Comparison of ENCODE assay signal across 18 mouse cellular contexts in genomic region chr1:127642976-127643769, GRCm38 (mm10). TPM values are rescaled to one million over a fixed set of nuclear protein-coding genes. Genes with fewer than 3 reads are reported as not detected.
DNase-seq lines count a peak whose midpoint lies in the region; TF ChIP-seq lines count a peak whose summit lies in the region.
"Had no signal": no experiment of that assay in that cellular context is flagged by ENCODE, and none has a peak within 500 bp of the region (broad histone marks: within the 10 kb centered on the region; RNA-seq: fewer than 3 reads in every experiment).

No protein-coding gene starts in this region.

- peak; percentile 16 to 36 for DNase-seq in layer of hippocampus, adult 2 months (ENCODE audit: low spot score in 2 of 2)
- DNase-seq in layer of hippocampus, adult 11-12 months (ENCODE audit: low spot score): no peak
- DNase-seq in cerebellum, adult 11 months: peak; percentile 55
- peak; percentile 61 for DNase-seq in cerebellum, adult 8-10 months
- DNase-seq in layer of hippocampus, postnatal 14 days (ENCODE audit: low spot score in 2 of 2): peak; percentile 33 to 39
- no peak for DNase-seq in urinary bladder, postnatal 4 days (ENCODE audit: low spot score in 2 of 2)
- no peak for DNase-seq in MN1 (ENCODE audit: low spot score)
- DNase-seq: forebrain, postnatal 0 days; gastrocnemius, postnatal 10 days; heart, adult 2 months; kidney, adult 9 months; kidney, postnatal 4 days; lung, adult 2 months; lung, postnatal 36 days; thymus, postnatal 25 days had no signal

- no peak for TF ChIP-seq CTCF in layer of hippocampus, adult 2 months (conservative IDR thresholded peaks at IDR 0.05)

- no peak overlapping the region for H3K4me3 ChIP-seq in layer of hippocampus, adult 2 months
- H3K4me3 ChIP-seq: embryonic facial prominence, embryonic 12.5 days; heart, adult 2 months; hindbrain, embryonic 12.5 days; limb, embryonic 10.5 days had no signal

- H3K27ac ChIP-seq in layer of hippocampus, adult 2 months: no peak overlapping the region
- H3K27ac ChIP-seq: embryonic facial prominence, embryonic 12.5 days; heart, adult 2 months; hindbrain, embryonic 12.5 days; limb, embryonic 10.5 days had no signal

RNA-seq across cellular contexts. Expression of gene Tmem163, which starts 36.2 kb away (rescaled TPM):
- total RNA-seq in layer of hippocampus, adult 2 months (2021): 1 to 10 TPM; 5.4 to 6.6 TPM
- total RNA-seq in layer of hippocampus, postnatal 14 days (2021): 10 to 100 TPM; 25.0 to 34.6 TPM

Comparison
In these comparisons a context has a peak if more than half of its experiments do, and no peak if none do; other contexts are left out.
1. DNase-seq: peak in layer of hippocampus, adult 2 months (2 of 2), cerebellum, adult 11 months (single experiment), cerebellum, adult 8-10 months (single experiment) and layer of hippocampus, postnatal 14 days (2 of 2); none in layer of hippocampus, adult 11-12 months (single experiment), urinary bladder, postnatal 4 days (0 of 2) and MN1 (single experiment).